ENCODE assay signal across 12 mouse cellular contexts in the genomic region with DNA sequence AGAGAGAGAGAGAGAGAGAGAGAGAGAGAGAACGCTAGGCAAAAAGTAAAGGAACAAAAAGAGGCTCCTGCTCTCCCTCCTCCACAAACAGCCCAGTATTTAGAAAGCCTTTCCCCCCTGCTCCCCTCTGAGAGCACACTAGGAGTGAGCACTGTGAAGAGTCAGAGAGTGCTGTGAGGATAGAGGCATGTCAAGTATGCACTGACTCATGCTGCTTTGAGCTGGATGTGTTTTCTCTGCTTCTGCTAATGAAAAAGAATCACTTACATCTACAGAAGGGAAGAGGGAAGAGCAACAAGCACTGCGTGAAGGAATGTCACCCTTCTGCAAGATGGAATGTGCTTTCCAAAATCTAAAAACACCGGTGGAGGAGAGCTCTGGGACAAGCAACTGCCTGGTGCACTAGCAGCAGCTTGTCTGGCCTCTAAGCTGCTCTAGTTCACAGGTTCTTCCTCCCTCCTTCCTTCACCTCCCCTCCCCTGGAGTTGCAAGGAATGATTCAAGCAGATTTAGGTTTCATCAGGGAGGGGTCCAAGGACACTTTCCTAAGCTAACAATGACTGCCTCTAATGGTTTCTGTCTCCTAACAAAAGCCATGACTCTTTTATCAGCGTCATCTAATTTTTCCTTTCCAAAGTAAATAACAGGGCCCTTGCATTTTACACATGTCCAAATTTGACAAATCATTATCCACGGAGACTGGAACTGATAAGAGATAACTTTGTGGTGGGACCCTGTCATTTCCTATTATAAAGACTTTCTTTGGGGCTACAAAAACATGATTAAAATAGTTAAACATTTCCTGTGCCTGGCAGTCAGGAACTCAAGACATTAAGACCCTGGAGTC.
DNase-seq lines count a peak whose midpoint lies in the region; ATAC-seq lines count a peak whose summit lies in the region.
"Had no signal": no experiment of that assay in that cellular context is flagged by ENCODE, and none has a peak within 500 bp of the region (broad histone marks: within the 10 kb centered on the region; RNA-seq: fewer than 3 reads in every experiment).

No protein-coding gene starts in this region.

- ATAC-seq in forebrain, embryonic 13.5 days = no peak
- no peak for ATAC-seq in forebrain, embryonic 12.5 days (ENCODE audit: low FRiP score)
- ATAC-seq in lung, embryonic 16.5 days (ENCODE audit: low read depth) = peak; percentile 71; the same call in 1 of the 2 replicates
- ATAC-seq in midbrain, embryonic 16.5 days = no peak
- ATAC-seq: midbrain, embryonic 13.5 days had no signal

- no peak overlapping the region for H3K27ac ChIP-seq in forebrain, embryonic 13.5 days
- H3K27ac ChIP-seq in forebrain, embryonic 12.5 days = no peak overlapping the region
- H3K27ac ChIP-seq in lung, embryonic 16.5 days (ENCODE audit: low read length) = peak overlapping the region; percentile 36; the same call in 1 of the 2 replicates
- H3K27ac ChIP-seq in midbrain, embryonic 16.5 days (ENCODE audit: low read length) = no peak overlapping the region
- H3K27ac ChIP-seq: embryonic facial prominence, embryonic 13.5 days; limb, embryonic 12.5 days; midbrain, embryonic 13.5 days had no signal

- 0 out of 2 replicates have a peak overlapping the region, but pooled peaks have one; percentile 13 for H3K9ac ChIP-seq in forebrain, embryonic 13.5 days
- no peak overlapping the region for H3K9ac ChIP-seq in forebrain, embryonic 12.5 days
- H3K9ac ChIP-seq in lung, embryonic 16.5 days (ENCODE audit: low read length) = no peak overlapping the region
- no peak overlapping the region for H3K9ac ChIP-seq in midbrain, embryonic 16.5 days (ENCODE audit: low read depth, low read length)
- H3K9ac ChIP-seq: embryonic facial prominence, embryonic 13.5 days; limb, embryonic 12.5 days; midbrain, embryonic 13.5 days had no signal

- 0 out of 2 replicates have a peak, but pooled peaks cover 3% of the 10 kb centered on the region for H3K4me1 ChIP-seq in forebrain, embryonic 13.5 days
- peaks cover 3% of the 10 kb centered on the region; the same call in 1 of the 2 replicates for H3K4me1 ChIP-seq in forebrain, embryonic 12.5 days
- H3K4me1 ChIP-seq in lung, embryonic 16.5 days (replicated peaks; ENCODE audit: control insufficient read depth, insufficient read depth, low read length) = peaks cover 10% of the 10 kb centered on the region
- H3K4me1 ChIP-seq in midbrain, embryonic 16.5 days (ENCODE audit: control insufficient read depth, insufficient read depth, low read length) = peaks cover 5% of the 10 kb centered on the region; the same call in 1 of the 2 replicates

- no peaks in the 10 kb centered on the region for H3K36me3 ChIP-seq in forebrain, embryonic 13.5 days (ENCODE audit: poor library complexity, severe bottlenecking)
- no peaks in the 10 kb centered on the region for H3K36me3 ChIP-seq in forebrain, embryonic 12.5 days (replicated peaks)
- no peaks in the 10 kb centered on the region for H3K36me3 ChIP-seq in lung, embryonic 16.5 days (ENCODE audit: control insufficient read depth, insufficient read depth, low read length)
- H3K36me3 ChIP-seq in midbrain, embryonic 16.5 days (ENCODE audit: control insufficient read depth, insufficient read depth, low read length) = no peaks in the 10 kb centered on the region
- H3K36me3 ChIP-seq: embryonic facial prominence, embryonic 13.5 days; limb, embryonic 12.5 days; midbrain, embryonic 13.5 days had no signal

- no peak overlapping the region for H3K4me3 ChIP-seq in forebrain, embryonic 13.5 days
- no peak overlapping the region for H3K4me3 ChIP-seq in forebrain, embryonic 12.5 days (replicated peaks)
- no peak overlapping the region for H3K4me3 ChIP-seq in lung, embryonic 16.5 days (ENCODE audit: low read length)
- no peak overlapping the region for H3K4me3 ChIP-seq in midbrain, embryonic 16.5 days (ENCODE audit: low read depth, low read length)
- H3K4me3 ChIP-seq: embryonic facial prominence, embryonic 13.5 days; limb, embryonic 12.5 days; midbrain, embryonic 13.5 days had no signal

- WGBS in forebrain, embryonic 13.5 days = 33% methylated on average over 5 of the region's 5 CpGs
- 35% methylated on average over 5 of the region's 5 CpGs for WGBS in forebrain, embryonic 12.5 days
- WGBS in lung, embryonic 16.5 days = 6% methylated on average over 5 of the region's 5 CpGs
- 24% methylated on average over 5 of the region's 5 CpGs for WGBS in midbrain, embryonic 16.5 days

- no peaks in the 10 kb centered on the region for H3K27me3 ChIP-seq in forebrain, embryonic 13.5 days
- H3K27me3 ChIP-seq in forebrain, embryonic 12.5 days = no peaks in the 10 kb centered on the region
- no peaks in the 10 kb centered on the region for H3K27me3 ChIP-seq in lung, embryonic 16.5 days (ENCODE audit: control insufficient read depth, insufficient read depth, low read depth, low read length)
- no peaks in the 10 kb centered on the region for H3K27me3 ChIP-seq in midbrain, embryonic 16.5 days (ENCODE audit: control insufficient read depth, insufficient read depth, low read depth, low read length)
- H3K27me3 ChIP-seq: embryonic facial prominence, embryonic 13.5 days; limb, embryonic 12.5 days; midbrain, embryonic 13.5 days had no signal

- no peak overlapping the region for H3K4me2 ChIP-seq in forebrain, embryonic 13.5 days
- H3K4me2 ChIP-seq in forebrain, embryonic 12.5 days = no peak overlapping the region
- no peak overlapping the region for H3K4me2 ChIP-seq in lung, embryonic 16.5 days (ENCODE audit: low read depth, low read length)
- no peak overlapping the region for H3K4me2 ChIP-seq in midbrain, embryonic 16.5 days (ENCODE audit: low read length)
- H3K4me2 ChIP-seq: embryonic facial prominence, embryonic 13.5 days; limb, embryonic 12.5 days; midbrain, embryonic 13.5 days had no signal

- DNase-seq in kidney, adult 9 months = peak; percentile 13
- no peak for DNase-seq in kidney, adult 8-10 months
- peak; percentile 74 for DNase-seq in NIH3T3 (ENCODE audit: low read depth)
- no peak for DNase-seq in left cerebral cortex, adult 18-20 months (ENCODE audit: low spot score in 2 of 2)
- DNase-seq: gastrocnemius, postnatal 10 days had no signal

- no peaks in the 10 kb centered on the region for H3K9me3 ChIP-seq in forebrain, embryonic 13.5 days (replicated peaks)
- no peaks in the 10 kb centered on the region for H3K9me3 ChIP-seq in forebrain, embryonic 12.5 days
- no peaks in the 10 kb centered on the region for H3K9me3 ChIP-seq in lung, embryonic 16.5 days (ENCODE audit: control insufficient read depth, low read length)
- H3K9me3 ChIP-seq in midbrain, embryonic 16.5 days (replicated peaks; ENCODE audit: control insufficient read depth, low read length, poor library complexity, severe bottlenecking) = no peaks in the 10 kb centered on the region
- H3K9me3 ChIP-seq: embryonic facial prominence, embryonic 13.5 days; limb, embryonic 12.5 days; midbrain, embryonic 13.5 days had no signal

Comparison
In these comparisons a context has a peak if more than half of its experiments do, and no peak if none do; other contexts are left out.
1. DNase-seq: peak in kidney, adult 9 months (single experiment) and NIH3T3 (single experiment); none in kidney, adult 8-10 months (0 of 2) and left cerebral cortex, adult 18-20 months (0 of 2).